Mouse (Mus musculus) kidney, adult 18-20 months (tissue): Measurements from ENCODE around the gene Ncf1.

Experiments
- DNase-seq: peaks from one replicate; pipeline ENCODE4 v3.0.0; 2021

Gene Ncf1

DNA sequence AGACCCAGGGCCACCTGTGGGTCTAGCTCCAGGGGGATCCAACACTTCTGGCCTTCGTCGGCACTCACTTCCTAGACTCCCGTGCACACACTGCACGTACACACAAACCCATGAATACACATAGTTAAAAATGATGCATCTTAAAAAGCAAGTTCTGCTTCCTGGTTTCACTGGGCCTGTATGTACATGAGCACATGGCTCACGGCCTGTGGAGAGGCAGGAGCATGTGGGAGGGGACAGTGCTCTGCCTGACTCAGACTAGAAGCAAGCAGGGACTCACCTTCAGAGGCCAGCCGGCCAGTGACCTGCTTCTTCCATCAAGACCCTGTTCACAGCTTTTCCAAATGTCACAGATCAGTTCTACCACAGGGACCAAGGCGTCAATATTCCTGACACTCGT is 35.8 kb downstream of the Ncf1 start:
- no peak for DNase-seq

GRCm38 (mm10) chr5:134188571-134188970 is 40.9 kb downstream of the Ncf1 start:
- DNase-seq, result no peak

- DNase-seq, result peak; percentile 70
Observed at GRCm38 (mm10) chr5:134186961-134187731, 42.3 kb downstream of the Ncf1 start.

GRCm38 (mm10) chr5:134186059-134186458 is 43.4 kb downstream of the Ncf1 start:
- no peak for DNase-seq

- DNase-seq, result peak; percentile 99
Observed at GRCm38 (mm10) chr5:134183880-134184808, 45.3 kb downstream of the Ncf1 start, which contains the start of gene Gtf2ird2. Gene Gtf2ird2, plus strand, starts transcription at chr5:134184019.

GRCm38 (mm10) chr5:134183162-134183561 is 46.3 kb downstream of the Ncf1 start:
- no peak for DNase-seq

DNA sequence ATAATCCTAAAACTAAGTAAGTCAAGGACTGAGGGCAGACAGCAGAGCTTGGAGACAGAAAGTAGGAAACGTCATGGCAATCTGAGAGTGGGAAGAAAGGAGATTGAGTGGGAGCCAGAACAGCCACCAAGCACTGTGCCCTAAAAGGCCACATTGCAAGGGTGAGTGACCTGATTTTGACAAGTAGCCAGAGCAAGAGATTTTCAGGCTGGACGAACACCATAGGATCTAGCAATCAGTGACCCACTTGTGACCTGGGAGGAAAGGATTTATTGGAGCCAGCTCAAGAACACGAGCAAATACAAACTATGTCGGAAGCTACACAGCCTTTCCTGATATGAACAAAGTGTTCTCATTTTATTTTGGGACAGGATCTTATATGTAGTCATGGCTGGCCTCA is 46.7 kb downstream of the Ncf1 start:
- peak; percentile 28 for DNase-seq

DNA sequence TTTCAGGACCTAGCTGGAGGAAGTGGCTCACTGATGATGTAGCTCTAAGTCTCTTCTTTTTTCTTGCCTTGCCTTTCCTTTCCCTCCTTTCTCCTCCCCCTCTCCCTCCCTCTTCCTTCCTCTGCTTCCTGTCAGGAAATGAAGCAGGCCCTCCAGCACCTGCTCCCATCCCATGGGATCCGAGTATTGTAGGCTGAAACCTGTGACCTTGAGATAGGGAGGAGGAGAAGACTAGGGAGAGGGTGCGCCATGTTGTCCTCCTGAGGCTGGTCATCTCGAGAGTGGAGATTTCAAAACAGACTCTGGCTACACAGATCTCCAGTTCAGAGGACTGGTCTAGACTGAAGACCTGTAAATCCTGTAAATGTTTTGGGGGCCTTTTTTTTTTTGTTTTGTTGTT is 47.3 kb downstream of the Ncf1 start:
- no peak for DNase-seq

DNA sequence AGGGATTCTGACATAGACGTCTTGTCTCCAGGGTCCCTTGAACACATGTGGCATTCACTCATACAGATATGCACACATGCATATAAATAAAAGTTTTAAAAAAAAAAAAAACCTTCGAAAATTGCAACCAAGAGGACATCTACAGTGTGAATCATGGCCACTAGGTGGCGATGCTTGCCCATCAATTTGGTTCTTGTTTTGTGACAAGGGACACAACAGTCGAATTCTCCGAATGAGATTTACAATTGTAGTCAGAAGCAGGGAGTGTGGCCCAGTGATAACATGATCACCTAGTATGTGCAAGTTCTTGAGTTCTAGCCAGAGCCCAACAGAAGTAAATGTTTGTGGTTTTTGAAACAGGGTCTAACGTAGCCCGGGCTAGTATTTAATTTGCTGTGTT is 49.6 kb downstream of the Ncf1 start:
- peak; percentile 85 for DNase-seq

- DNase-seq, result no peak
Observed at GRCm38 (mm10) chr5:134178536-134178935, 50.9 kb downstream of the Ncf1 start.

DNA sequence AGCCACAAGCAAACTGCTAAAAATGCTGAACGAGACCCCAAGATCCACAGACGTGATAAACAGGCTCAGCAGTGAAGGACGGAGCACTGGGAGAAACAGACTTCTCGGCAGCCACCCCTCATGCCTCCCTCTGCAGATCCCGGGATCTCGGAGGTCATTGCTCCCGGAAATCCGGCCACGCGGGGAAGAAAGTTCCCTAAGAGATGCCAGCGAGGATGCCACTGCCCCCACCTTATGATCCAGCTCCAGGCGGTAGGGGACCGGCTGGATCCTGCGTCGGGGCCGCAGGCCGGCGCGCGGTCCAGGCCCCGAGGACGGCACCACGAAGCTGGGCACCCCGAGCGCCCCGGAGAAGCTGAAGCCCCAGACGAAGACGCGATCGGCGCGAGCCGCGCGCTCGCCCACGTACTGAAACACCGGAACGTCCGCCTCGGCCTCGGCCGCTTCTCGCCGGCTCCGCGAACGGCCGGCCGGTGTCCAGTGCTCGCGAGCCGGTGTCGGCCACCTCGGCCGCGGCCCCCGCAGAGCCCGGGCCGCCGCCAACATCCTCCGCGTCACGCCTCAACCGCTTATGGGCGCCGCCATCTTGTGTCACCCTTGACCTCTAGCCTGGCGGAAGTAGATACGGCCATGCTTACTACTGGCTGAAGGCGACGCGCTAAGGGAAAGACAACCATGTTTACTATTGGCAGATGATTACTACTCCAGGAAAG is 53.1 kb downstream of the Ncf1 start, which contains the start of gene Rcc1l:
Gene Rcc1l (minus strand): TSS at position 606 of the 713 bp plus-strand sequence.
- peak; percentile 88 for DNase-seq

DNA sequence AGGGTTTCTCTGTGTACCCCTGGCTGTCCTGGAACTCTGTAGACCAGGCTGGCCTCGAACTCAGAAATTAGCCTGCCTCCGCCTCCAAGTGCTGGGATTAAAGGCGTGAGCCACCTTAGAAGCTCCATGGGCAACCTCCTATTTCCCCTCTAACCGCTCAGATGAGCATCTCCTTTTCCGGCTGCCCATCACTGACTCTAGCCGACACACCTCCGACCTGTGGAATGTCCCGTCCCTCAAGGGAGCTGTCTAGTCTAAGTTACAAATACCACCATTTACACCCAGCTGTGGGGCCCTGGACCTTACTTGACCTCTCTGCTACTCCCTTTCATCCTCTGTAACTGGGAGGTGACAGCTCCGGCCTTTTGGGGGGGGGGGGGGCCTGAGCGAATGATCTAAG is 53.7 kb downstream of the Ncf1 start:
- no peak for DNase-seq

- DNase-seq, result peak; percentile 15
Observed at GRCm38 (mm10) chr5:134173206-134173605, 56.2 kb downstream of the Ncf1 start.

DNA sequence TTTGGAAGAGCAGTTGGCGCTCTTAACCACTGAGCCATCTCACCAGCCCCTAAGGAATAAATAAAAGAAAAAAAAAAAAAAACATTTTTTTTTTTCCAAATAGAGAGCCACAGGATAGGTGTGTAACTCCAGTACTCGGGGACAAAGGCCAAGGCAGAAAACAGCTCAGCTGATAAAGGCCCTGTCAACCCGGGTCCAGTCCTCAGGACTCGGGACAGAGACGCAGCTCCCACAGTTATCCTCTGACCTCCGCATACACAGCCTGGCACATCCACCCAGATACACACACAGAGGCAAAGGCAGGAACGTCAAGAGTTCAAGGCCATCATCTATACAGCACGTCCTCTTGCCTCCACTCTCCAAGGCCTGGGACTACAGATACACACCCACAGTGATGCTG is 59.3 kb downstream of the Ncf1 start:
- no peak for DNase-seq
